Comparison of ENCODE assay signal across 20 mouse cellular contexts in the genomic region with DNA sequence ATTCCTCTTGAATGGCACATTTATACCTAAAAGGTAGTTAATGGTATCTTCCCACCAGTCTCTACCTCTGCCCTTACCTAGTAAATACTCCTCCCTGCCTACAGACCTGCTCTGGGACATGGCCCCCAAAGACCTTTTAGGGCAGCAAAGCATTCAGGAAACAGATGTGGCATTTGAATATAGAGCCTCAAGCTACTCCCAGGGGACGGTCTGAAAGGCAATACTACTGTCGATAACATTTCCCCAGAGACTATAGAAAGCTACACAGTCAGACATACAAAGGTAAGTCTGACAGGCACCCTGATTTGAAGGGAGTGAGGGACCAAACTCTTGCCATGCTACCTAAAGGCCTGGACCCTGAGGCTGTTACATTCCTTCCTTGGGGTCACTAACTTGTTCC.
"Had no signal": no experiment of that assay in that cellular context is flagged by ENCODE, and none has a peak within 500 bp of the region (broad histone marks: within the 10 kb centered on the region; RNA-seq: fewer than 3 reads in every experiment).

No protein-coding gene starts in this region.

- H3K4me2 ChIP-seq: liver, embryonic 11.5 days; lung, embryonic 15.5 days; midbrain, embryonic 12.5 days; neural tube, embryonic 12.5 days; stomach, embryonic 15.5 days had no signal

- H3K4me3 ChIP-seq: lung, embryonic 15.5 days; megakaryocyte, embryonic 14.5 days; midbrain, embryonic 12.5 days; neural tube, embryonic 12.5 days; stomach, embryonic 15.5 days had no signal

- ATAC-seq: lung, postnatal 0 days had no signal

- H3K9ac ChIP-seq: liver, embryonic 14.5 days; lung, embryonic 15.5 days; midbrain, embryonic 12.5 days; neural tube, embryonic 12.5 days; stomach, embryonic 15.5 days had no signal

- H3K9me3 ChIP-seq: lung, embryonic 15.5 days; megakaryocyte, embryonic 14.5 days; midbrain, embryonic 12.5 days; neural tube, embryonic 12.5 days; stomach, embryonic 15.5 days had no signal

- H3K27me3 ChIP-seq: lung, embryonic 15.5 days; midbrain, embryonic 12.5 days; neural tube, embryonic 12.5 days; stomach, embryonic 15.5 days had no signal

- DNase-seq: lung, adult 2 months; lung, postnatal 14 days; lung, postnatal 36 days; midbrain, embryonic 14.5 days; retina, postnatal 1 day; right cerebral cortex, adult 18-20 months; right cerebral cortex, postnatal 25 days; right cerebral cortex, postnatal 4 days; thymus, postnatal 25 days; thymus, postnatal 4 days had no signal

- H3K36me3 ChIP-seq: lung, embryonic 15.5 days; midbrain, embryonic 12.5 days; neural tube, embryonic 12.5 days; stomach, embryonic 15.5 days had no signal

- H3K27ac ChIP-seq: liver, embryonic 14.5 days; lung, embryonic 15.5 days; macrophage; midbrain, embryonic 12.5 days; neural tube, embryonic 12.5 days; stomach, embryonic 15.5 days; stomach, postnatal 0 days had no signal

- H3K4me1 ChIP-seq: neural tube, embryonic 12.5 days; stomach, embryonic 15.5 days had no signal
